Mouse (Mus musculus) megakaryocyte-erythroid progenitor cell, adult 5-6 weeks (primary cell): ENCODE data around the gene Catip. TPM values are rescaled to one million over a fixed set of nuclear protein-coding genes. Genes with fewer than 3 reads are reported as not detected.
A peak's percentile ranks its signal among the peaks of the same experiment; 100 is the strongest.
"Not testable (repeated sequence)": the region's sequence is repeated elsewhere in the genome, so short reads cannot be mapped to it uniquely, and the experiment has no call there.

Experiments used
- ATAC-seq: replicated peaks from 2 replicates; pipeline ENCODE4 v1.8.0; 2016; ENCODE audit warnings: mild to moderate bottlenecking, inconsistent platforms; ENCODE audit not compliant: severe bottlenecking, poor library complexity, low FRiP score, low TSS enrichment
- total RNA-seq, 2 experiments: library from RNA; stranded (forward) in 1 of 2; stranded (reverse) in 1 of 2; fragments of 200-1000, 215-1000 nt in 1 of 2; fragments of >200 nt in 1 of 2; fragmentation: Nextera tagmentation in 1 of 2; gene quantifications; 2 replicates each; pipeline ENCODE4 v1.2.3; 2014 to 2017

The Catip gene
- total RNA-seq (2014; fragmentation: Nextera tagmentation): not detected in 2 replicates
- not detected in 2 replicates for total RNA-seq (2017)

DNA sequence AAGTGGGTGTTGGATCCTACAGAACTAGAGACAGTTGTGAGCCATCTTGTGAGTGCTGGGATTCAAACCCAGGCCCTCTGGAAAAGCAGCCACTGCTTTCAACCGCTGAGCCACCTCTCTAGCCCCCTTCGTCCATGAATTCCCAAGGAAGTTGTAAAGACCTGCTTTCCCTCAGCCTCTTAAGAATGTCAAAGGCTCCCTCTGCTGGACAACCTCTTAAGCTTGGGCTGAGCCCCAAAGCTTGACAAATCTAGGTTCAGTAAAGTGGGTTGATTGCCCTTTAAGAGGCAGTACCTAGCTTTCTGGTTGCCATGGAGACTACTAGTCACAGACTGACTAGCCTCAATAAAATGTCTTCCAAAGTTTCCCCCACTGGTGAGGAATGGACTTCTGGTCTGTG lies at the start of gene Catip:
Gene Catip, plus strand, starts transcription at position 297 of the 400 bp plus-strand sequence.
- ATAC-seq: peak; percentile 65

DNA sequence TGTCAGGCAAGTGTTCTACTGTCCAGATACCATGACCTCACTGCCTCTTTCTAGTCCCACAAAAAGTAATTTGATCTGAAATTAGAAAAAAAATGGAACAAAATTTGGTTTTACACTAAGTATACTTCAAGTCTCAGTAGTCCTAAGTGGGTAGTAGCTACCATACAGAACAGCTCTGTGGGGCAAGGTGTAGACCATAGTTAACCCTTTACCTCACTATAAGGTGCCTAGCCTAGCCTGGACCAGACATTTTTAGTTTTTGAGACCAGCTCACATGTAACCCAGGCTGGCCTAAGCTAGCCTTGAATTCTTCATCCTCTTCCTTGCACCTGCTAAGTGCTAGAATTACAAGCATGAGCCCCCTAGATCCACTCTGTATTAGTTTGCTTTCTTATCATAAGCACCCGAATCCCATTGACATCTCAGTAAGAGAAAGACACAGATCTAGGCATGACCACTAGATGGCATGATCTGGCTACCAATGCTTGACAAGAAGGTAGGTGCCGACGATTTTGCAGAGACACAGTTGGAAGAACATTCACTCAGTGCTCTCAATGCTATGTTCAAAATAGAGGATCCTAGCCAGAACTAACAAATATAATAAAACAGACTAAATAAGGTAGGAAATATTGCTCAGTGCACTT lies 48.7 kb upstream of the Catip start:
- ATAC-seq: peak; percentile 93

DNA sequence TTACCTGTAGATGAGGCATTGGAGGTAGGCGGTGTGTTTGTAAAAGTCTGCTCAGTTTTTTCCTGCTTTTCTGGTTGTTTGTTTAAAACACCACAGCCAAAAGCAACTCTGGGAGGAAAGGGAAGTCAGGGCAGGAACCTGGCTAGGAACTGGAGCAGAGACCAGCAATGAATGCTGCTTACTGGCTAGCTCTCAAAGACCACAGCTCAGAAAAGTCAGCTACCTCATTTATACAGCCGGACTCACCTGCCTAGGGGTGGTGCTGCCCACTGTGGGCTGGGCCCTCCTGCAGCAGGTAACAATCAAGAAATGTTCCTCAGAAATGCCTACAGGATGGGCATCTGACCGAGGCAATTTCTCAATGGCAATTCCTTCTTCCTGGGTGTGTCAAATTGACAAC lies 47.1 kb upstream of the Catip start:
- no peak for ATAC-seq

DNA sequence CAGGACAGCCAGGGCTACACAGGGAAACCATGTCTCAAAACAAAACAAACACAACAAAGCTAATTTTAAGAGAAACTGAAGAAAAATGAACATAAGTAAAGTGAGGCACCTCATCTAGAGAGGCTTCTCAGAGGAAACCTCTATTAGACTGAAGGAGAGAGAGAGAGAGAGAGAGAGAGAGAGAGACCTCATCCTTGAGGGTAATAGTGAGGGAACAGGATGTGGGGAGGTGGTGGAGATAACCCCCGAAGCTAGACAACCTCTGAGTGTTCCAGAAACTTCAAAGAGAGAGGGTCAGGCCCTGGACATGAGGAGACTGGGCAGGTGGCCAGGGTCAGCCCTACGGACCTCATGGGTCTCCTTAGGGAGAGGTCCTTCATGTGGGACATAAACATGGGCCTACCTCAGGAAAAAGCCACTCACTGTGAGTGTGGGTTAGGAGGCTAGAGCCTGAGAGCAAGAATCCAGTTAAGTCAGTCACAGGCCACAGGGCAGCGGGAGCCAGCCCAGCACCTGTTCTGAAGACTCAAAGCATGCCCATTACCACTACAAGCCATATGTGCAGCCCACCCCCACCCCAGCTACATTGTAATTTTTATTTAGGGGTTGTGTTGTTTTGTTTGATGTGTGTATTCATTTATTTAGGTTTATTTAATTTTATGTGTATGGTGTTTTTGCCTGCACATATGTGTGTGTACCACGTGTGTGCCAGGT lies 45.6 kb upstream of the Catip start:
- no peak for ATAC-seq

DNA sequence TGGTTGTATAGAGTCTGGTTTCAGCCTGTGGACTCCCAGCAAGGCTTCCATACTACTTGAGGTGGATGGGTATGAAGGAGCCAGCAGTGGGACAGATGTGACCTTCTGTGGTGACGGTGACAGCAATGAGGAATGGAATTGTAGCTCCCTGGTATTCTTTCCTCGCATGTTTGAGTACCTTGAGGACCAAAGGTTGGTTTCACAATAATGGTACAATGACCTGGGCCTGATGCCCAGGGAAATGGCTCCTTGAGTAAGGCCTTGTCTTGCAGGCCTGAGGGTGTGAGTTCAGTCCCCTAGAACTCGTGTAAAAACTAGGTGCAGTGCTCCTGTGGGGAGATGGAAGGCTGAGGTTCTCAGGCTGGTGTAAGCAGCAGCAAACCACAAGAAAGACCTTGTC lies 43.2 kb upstream of the Catip start:
- ATAC-seq: no peak

DNA sequence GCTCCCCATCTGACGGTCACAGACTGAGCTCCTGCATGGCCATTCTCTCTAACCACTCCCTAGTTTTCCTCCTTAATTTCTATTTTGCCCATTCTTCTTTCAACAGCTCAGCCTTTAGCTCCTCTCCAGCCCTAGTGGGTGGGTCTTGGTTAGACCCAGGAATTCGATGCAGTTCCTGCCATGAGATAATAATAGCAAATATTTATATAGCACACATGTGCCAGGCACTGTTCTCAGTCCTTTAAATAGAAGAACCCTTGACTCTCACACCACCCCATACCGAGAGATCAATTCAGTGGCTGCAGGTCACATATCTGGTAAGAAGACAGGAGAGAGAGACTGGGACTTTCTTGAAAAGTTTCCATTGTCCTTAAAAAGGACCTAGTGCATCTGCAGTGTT lies 40.5 kb upstream of the Catip start:
- no peak for ATAC-seq

DNA sequence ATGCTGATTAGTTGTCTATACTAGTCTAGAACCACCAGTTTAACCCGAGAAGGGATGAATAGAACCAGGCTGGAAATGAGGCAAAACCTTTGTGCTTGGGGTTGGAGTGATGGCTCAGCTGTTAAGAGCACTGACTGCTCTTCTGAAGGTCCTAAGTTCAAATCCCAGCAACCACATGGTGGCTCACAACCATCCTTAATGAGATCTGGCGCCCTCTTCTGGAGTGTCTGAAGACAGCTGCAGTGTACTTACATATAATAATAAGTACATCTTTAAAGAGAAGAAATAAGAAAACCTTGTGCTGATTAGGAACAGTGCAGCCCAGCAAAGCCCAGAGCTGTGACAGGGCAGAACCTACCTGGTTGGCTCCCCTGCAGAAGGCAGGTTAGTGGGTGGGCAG lies 35.0 kb upstream of the Catip start:
- ATAC-seq: not testable (repeated sequence)

DNA sequence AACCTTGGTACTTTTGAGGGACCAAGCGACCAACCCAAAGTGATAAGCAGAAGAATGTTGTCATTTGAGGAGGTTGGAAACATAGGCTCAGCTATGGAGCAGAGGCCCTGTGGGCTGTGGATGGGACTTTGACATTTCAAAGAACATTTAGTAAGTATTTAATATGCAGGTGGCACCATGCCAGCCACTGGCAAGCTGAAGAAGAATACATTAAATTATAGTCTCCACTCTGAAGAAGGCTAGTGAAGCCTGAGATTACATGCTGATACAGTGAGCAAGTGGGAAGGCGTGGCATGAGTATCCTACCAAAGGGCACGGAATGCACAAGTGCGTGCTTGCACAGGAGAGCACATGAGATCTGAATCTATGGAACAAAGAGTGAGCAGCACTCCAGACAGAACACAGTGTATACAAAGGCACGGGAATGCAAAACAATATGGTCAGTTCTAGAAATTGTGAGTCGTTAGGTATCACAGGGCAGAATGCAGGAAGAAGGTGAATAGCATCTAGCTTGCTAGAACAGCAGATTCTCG lies 31.9 kb upstream of the Catip start:
- ATAC-seq: no peak

DNA sequence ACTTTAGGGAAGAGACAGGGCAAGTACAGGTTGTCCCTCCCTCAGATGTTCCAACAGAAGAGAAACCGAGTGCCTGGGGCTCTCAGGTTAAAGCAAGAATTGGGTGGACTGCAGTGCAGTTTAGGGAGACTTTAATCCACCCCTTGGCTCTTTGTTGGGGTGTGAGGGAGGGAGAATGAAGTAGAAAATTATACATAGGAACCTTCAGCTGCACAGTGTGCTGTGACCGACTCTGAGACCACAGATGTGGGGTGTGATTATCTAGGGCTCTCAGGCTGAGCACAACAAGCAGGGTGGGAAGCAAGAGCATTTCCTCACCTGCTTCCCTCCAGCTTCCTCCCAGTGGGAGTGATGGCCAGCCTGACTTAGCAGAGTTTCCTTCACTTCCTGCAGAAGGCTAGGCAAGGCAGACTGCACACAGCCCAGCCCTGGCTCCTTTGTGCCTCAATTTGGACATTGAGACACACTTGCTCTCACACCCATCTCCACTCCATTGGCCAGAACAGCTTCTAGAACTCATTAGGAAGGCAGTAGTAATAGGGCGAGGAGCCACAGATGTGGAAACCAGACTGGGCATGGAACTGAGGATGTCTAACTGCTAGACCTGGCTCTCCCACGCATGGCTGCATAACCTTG lies 30.7 kb upstream of the Catip start:
- ATAC-seq: peak; percentile 25

DNA sequence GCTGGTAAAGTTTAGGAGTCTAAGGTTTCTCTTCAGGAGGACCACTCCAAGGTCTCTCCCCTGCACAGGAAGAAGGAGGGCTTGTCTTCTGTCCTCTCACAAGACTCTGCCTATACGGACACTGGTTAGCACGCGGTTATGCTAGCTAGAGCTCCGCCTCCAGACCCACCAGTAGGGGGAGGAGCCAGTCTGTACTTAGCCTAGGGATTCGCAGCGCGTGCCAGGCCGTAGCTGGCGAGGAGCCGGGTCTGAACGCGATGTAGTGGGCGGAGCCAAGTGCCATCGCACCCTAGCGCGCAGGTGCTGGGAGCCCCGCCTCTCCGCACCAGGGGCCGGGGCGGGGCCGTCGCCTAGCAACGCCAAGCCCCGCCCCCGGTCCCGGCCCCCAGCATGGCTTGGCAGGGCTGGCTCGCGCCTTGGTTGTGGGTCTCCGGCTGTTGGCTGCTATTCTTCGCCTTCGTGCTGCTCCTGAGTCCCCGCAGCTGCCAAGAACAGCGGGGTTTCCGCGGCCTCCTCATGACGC lies 29.6 kb upstream of the Catip start:
- peak; percentile 81 for ATAC-seq

DNA sequence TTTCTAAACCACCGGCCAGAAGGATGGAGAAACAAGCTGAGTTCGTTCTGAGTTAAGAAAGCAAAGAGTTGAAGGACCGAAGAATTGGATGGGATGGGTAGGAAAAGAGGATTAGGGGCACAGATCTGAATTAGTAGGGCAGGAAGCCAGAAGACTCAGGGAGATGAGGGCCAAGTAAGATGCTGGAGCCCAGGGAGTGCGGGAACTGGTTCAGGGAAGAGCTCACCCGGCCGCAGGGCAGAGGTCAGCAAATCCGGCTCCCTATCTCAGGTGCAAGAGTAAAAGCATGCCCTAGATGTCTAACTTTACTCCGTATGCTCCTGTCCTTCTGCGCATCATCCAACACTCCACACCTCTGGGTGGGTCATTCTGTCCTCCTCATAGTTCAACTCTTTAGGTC lies 29.0 kb upstream of the Catip start:
- no peak for ATAC-seq

DNA sequence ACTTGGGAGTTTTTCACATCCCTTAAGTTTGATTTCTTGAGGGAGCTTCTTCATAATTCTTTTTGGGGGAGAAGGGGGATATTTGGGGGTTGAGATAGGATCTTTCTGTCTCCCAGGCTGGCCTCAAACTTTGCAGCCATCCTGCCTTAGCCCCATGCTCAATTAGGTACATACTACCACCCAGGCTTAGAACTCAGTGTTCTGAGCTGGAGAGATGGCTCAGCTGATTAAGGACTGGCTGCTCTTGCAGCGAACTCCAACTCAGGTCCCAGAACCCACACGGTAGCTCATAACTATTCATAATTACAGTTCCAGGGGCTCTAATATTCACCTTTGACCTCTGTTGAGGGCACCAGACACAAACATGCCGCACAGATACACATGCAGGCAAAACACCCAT lies 27.3 kb upstream of the Catip start:
- ATAC-seq: no peak

DNA sequence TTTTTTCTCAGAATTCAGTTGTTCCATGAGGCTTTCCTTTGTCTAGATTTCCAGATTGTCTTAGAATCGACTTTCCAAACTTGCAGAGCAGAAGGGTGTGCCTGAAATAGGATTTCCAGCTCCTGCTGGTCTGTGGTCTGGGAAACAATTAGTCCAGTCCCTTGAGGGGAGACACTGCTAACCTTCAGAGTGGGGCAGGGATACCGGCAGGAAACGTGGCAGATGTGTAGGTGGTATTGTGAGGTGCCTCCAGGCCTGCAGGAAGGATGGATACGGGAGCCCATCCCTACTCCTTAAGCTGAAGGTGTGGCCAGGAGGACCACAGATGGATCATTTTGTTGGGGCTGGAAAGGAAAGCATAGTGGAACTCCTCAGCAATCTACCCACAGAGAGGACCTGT lies 26.9 kb upstream of the Catip start:
- no peak for ATAC-seq

DNA sequence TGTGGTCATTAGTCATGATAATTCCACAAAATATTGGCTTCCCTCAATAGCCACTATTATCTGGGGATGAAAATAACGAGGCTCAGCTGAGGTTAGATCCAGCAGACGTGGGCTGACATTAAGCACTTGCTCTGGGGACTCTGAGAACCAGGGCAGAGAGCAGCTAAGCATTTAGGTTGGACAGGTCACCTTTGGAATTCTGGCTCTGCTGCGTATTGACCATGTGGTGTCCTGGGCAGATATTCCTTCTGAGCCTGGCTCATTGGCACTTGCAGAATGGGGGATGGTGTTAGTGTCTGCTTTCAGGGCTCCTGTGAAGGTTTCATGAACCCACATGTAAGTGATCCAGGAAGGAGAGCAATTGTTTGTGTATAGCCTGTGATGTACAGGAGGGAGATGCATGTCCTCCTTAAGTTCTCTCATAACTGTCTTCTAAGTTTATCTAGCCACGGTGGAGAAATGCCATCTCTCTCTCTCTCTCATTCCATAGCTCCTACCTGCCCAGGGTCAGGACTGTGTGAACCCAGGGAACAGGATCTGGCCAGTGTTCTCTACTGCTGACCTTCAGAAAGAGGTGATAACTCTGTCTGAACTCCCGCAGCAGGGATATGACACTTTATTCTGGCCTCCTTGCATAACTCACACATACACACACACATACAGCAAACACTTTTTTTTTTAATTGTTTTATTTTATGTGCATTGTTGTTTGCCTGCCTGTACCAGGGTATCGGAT lies 26.3 kb upstream of the Catip start:
- no peak for ATAC-seq

DNA sequence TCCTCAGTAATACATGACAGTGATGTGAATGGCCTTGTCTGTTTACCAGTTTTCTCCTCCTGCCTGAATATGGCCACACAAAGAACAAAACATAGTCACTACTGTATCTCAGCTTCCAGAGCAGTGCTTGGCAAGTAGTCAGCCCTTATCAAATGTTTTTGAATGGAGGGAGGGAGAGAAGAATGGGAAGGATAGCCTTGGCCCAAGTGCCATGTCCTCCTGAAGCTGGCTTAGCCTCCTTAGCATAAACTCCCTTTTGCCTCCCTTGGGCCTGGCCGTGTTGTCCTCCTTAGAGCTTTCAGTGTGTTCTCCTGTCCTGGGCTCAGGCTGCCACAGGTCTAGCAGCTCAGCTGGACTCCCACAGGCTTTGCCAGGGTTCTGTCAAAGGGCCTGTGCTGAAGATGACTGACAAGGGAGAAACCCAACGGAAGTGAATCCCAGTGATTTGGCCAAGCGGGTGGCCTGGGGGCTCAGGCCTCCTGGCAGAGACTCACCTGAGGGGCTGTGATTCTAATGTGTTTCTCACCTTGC lies 24.6 kb upstream of the Catip start:
- ATAC-seq: no peak

DNA sequence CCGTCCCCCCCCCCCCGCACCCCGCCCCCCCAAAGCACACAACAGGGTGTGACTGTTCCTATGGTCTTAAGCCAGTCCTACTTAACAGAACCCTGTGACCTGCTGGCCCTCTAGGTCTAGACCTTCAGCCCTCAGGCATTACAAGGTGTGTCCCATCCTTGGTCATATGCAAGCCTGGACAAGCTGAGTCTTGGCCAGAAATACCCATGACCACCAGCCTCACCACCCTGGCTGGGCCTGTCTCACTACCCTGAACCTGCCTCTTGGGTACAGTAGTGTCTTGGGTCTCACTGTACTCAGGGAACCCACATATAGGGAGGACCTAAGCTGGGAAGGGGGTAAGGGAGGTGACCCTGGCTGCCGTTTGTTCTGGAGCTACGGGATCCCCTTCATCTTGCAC lies 23.9 kb upstream of the Catip start:
- ATAC-seq: no peak

DNA sequence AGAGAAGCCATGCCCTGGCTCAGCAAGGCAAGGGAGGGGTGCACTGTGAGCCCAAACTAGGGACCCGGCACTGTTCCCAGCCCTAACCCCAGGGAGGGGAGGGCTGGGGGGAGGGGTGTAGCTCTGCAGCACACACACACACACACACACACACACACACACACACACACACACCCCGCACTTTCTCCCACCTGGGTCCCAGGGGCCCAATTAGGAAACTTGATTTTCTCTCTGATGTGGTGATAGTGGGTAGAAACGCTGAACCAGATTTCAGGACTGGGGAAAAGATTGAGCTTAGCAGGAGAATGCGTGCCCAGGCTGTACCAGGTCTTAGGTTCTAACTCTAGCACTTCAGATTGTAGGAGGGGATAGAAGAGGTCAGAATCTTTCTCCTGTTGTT lies 23.3 kb upstream of the Catip start:
- ATAC-seq: no peak

DNA sequence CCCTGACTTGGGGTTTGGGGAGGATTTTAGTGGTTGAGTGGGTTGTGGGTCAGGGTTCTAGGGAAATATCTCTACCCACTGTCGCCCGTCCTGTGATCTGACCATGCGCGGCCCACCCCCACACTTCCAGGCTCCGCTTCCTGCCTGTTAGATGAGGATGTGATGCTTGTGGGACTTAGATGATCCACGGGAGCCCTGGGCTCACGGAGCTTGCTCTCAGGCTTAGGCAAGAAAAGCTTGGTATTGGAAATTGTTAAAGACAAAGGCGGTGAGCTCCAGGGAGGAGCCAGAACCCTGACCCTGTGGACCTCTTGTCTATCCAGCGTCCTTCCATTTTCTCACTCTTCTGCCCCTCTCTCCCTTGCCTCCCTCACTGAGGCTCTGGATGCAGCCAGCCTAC lies 22.0 kb upstream of the Catip start:
- ATAC-seq: no peak

DNA sequence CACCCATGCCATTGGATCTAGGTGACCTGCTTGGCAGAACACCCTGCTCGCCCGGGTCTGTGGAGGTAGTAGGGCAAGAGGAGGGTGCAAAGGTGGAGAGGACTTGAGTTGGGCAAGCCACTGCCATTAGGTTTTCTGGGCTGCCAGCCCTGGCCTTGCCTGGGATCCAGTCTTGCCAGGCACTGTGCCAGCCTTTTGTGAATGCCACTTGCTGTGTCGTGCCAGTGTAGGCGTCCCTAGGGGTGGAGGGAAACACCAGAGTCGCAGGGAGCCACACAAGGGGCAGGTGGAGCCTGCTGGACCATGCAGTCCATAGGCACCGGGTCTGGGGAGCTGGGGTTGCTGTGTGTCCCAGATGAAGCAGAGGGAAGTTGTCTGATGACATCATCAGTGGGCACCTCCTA lies 21.5 kb upstream of the Catip start:
- ATAC-seq: peak; percentile 23; the same call in 1 of the 2 replicates
